Mouse (Mus musculus): ENCODE measurements around the gene Pax7.

DNA sequence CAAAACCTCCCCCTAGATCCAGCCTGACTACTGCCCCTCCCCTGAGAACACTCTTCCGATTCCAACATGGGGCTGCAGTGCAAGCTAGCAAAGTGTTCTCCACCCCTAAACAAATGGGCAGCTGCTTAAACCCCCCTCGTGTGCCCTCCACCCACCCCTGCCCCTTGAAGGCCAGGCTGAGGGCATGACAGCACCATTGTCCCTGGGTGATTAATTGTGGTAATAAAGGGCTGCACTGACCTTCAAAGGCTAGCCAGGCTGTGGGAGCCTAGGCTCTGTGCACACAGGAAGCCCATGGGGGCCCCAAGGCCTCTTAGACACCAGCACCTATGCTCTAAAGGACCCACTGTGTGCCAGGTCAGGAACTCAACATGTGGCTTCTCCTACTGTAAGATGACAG, 29.3 kb downstream of the Pax7 start:
- TF ChIP-seq GATA1 (IDR thresholded peaks at IDR 0.05; ENCODE audit: low read length), result no peak
- TF ChIP-seq TAL1 (IDR thresholded peaks at IDR 0.05; ENCODE audit: low read length), result no peak

All from erythroblast, embryonic 14.5 days (primary cell).